Mouse (Mus musculus) small intestine, adult 2 months (tissue): ENCODE results near the gene Tcf21.

Source experiments
- CTCF ChIP-seq: fragments of 200-500 bp; IDR thresholded peaks from 2 replicates; pipeline ENCODE4 v1.5.1; 2012; ENCODE audit warnings: low read depth, mild to moderate bottlenecking, control low read depth, inconsistent platforms, low read length, moderate library complexity, mixed read lengths; ENCODE audit not compliant: insufficient replicate concordance, insufficient read length; ENCODE audit errors: extremely low read depth
- POLR2A ChIP-seq: fragments of 200-500 bp; IDR thresholded peaks from 2 replicates; pipeline ENCODE4 v1.6.1; 2012; ENCODE audit warnings: low read depth, mild to moderate bottlenecking, control low read depth, inconsistent platforms, low read length, moderate library complexity

- TF ChIP-seq CTCF: no peak
- TF ChIP-seq POLR2A: no peak
Measured at GRCm38 (mm10) chr10:22814771-22815170, 5.2 kb downstream of the Tcf21 start.
